Mouse (Mus musculus): Measurements from ENCODE around the gene Olfr1221. TPM values are rescaled to one million over a fixed set of nuclear protein-coding genes. Genes with fewer than 3 reads are reported as not detected.
"Not testable (repeated sequence)": the region's sequence is repeated elsewhere in the genome, so short reads cannot be mapped to it uniquely, and the experiment has no call there.

Gene Olfr1221
- polyA plus RNA-seq (2014; fragmentation: Nextera tagmentation; extraction: Ambion mirVana): not detected in 2 replicates

DNA sequence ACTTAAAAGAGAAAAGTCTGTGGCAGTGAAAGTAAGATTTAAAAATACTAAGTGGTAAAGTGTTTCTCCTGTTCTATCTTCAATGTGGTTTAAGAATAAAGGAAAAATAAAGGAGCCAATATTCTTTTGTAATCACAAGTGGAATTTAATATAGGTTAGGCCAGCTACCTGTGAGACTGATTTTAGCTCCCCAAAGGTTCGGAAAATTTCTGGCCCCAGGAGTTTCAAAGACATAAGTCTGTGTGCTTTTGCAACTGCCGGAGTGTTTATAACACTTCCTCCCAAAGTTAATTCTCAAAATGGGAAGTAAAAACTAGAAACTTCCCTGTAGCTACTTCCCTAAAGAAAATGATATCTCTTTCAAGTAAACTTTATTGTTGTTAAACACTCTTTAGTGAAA lies at the start of gene Olfr1221:
Olfr1221 (minus strand) TSS at position 101 of the 400 bp plus-strand sequence.
- Histone ChIP-seq H3K9me3 (replicated peaks; ENCODE audit: control insufficient read depth, low read length) (no peaks in the 10 kb centered on the region), H3K4me1 (ENCODE audit: control insufficient read depth, insufficient read depth, low read length) (no peaks in the 10 kb centered on the region), H3K27me3 (ENCODE audit: control insufficient read depth, insufficient read depth, low read length) (no peaks in the 10 kb centered on the region), H3K9ac (ENCODE audit: low read depth, low read length) (no peak within 1 kb of the TSS), H3K36me3 (ENCODE audit: control insufficient read depth, insufficient read depth, low read length) (no peaks in the 10 kb centered on the region), H3K27ac (ENCODE audit: low read depth, low read length) (no peak within 1 kb of the TSS), H3K4me2 (no peak within 1 kb of the TSS), H3K4me3 (ENCODE audit: low read depth, low read length) (no peak within 1 kb of the TSS)
- no peak for ATAC-seq (replicated peaks; ENCODE audit: insufficient number of reproducible peaks, low FRiP score, low TSS enrichment)
- WGBS (ENCODE audit: insufficient replicate concordance): 88% methylated on average over 2 of the region's 2 CpGs

- H3K4me3 ChIP-seq (ENCODE audit: low read depth, low read length); ATAC-seq (replicated peaks; ENCODE audit: insufficient number of reproducible peaks, low FRiP score, low TSS enrichment); H3K27ac ChIP-seq (ENCODE audit: low read depth, low read length); H3K4me2 ChIP-seq; H3K4me1 ChIP-seq (ENCODE audit: control insufficient read depth, insufficient read depth, low read length); H3K9ac ChIP-seq (ENCODE audit: low read depth, low read length); H3K27me3 ChIP-seq (ENCODE audit: control insufficient read depth, insufficient read depth, low read length); H3K36me3 ChIP-seq (ENCODE audit: control insufficient read depth, insufficient read depth, low read length); H3K9me3 ChIP-seq (replicated peaks; ENCODE audit: control insufficient read depth, low read length): not testable (repeated sequence)
- WGBS (ENCODE audit: insufficient replicate concordance): 75% methylated on average over 4 of the region's 4 CpGs
These were observed 47.6 kb upstream of the Olfr1221 start for GRCm38 (mm10) chr2:89164711-89165110.

DNA sequence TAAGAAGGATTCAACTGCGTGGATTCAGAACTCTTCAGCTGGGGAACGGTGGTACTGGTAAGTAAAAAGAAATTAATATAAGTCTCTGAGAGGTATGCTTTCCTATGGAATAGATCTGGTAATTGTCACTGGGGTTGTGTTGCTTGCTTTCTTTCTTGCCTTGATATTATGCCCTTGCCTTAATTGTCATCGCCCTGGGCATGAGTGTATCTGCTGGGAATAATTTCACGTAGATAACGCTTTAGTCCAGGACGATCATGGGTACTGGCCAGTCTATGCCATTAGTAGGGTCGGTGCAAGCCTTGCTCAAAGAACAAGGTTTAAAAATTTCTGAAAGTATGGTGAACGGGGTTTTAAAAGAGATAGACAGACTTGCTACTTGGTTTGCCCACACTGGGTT lies 46.9 kb upstream of the Olfr1221 start, which contains the start of gene Olfr1224-ps1:
Olfr1224-ps1 (minus strand) TSS at position 101 of the 400 bp plus-strand sequence.
- not testable (repeated sequence) for H3K27ac ChIP-seq (ENCODE audit: low read depth, low read length); H3K4me1 ChIP-seq (ENCODE audit: control insufficient read depth, insufficient read depth, low read length); H3K4me3 ChIP-seq (ENCODE audit: low read depth, low read length); ATAC-seq (replicated peaks; ENCODE audit: insufficient number of reproducible peaks, low FRiP score, low TSS enrichment); H3K36me3 ChIP-seq (ENCODE audit: control insufficient read depth, insufficient read depth, low read length); H3K27me3 ChIP-seq (ENCODE audit: control insufficient read depth, insufficient read depth, low read length); H3K4me2 ChIP-seq; H3K9ac ChIP-seq (ENCODE audit: low read depth, low read length); H3K9me3 ChIP-seq (replicated peaks; ENCODE audit: control insufficient read depth, low read length)
- WGBS (ENCODE audit: insufficient replicate concordance): 86% methylated on average over 8 of the region's 8 CpGs

DNA sequence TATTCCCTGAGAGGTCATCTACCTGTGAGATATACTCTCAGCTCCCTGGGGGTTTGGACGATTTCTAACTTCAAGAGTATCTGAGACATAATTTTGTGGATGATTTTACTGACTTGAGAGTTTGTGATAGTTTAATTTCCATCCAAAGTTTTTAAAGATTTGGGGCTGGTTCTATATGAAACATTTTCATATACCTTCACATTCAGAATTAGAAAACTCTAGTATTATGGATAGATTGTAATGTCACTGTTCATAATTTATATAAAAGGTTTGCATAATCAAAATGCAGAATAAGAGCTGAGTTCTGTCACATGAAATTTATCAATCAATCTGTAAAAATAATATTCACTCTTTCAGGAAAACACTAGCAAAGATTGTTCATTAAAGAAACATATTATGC lies 34.4 kb upstream of the Olfr1221 start, which contains the start of gene Olfr1223:
Olfr1223 (minus strand) TSS at position 101 of the 400 bp plus-strand sequence.
- Histone ChIP-seq H3K27ac (ENCODE audit: low read depth, low read length) (no peak within 1 kb of the TSS), H3K36me3 (ENCODE audit: control insufficient read depth, insufficient read depth, low read length) (no peaks in the 10 kb centered on the region), H3K9me3 (replicated peaks; ENCODE audit: control insufficient read depth, low read length) (no peaks in the 10 kb centered on the region), H3K27me3 (ENCODE audit: control insufficient read depth, insufficient read depth, low read length) (no peaks in the 10 kb centered on the region), H3K4me2 (no peak within 1 kb of the TSS), H3K9ac (ENCODE audit: low read depth, low read length) (no peak within 1 kb of the TSS), H3K4me1 (ENCODE audit: control insufficient read depth, insufficient read depth, low read length) (no peaks in the 10 kb centered on the region), H3K4me3 (ENCODE audit: low read depth, low read length) (no peak within 1 kb of the TSS)
- no peak for ATAC-seq (replicated peaks; ENCODE audit: insufficient number of reproducible peaks, low FRiP score, low TSS enrichment)
- 65% methylated on average over 1 of the region's 1 CpGs for WGBS (ENCODE audit: insufficient replicate concordance)

- 37% methylated on average over 3 of the region's 3 CpGs for WGBS (ENCODE audit: insufficient replicate concordance)
These were observed 15.9 kb upstream of the Olfr1221 start, which contains the start of gene Olfr1222 for GRCm38 (mm10) chr2:89132954-89133353. Olfr1222 (minus strand) TSS chr2:89133054.

GRCm38 (mm10) chr2:89106735-89107134 lies 10.3 kb downstream of the Olfr1221 start, which contains the start of gene Olfr1220:
Olfr1220 (minus strand) TSS chr2:89106835.
- H3K9me3 ChIP-seq (replicated peaks; ENCODE audit: control insufficient read depth, low read length): no peaks in the 10 kb centered on the region
- H3K9ac ChIP-seq (ENCODE audit: low read depth, low read length): no peak within 1 kb of the TSS
- no peaks in the 10 kb centered on the region for H3K27me3 ChIP-seq (ENCODE audit: control insufficient read depth, insufficient read depth, low read length)
- no peak for ATAC-seq (replicated peaks; ENCODE audit: insufficient number of reproducible peaks, low FRiP score, low TSS enrichment)
- H3K27ac ChIP-seq (ENCODE audit: low read depth, low read length): no peak within 1 kb of the TSS
- H3K4me2 ChIP-seq: no peak within 1 kb of the TSS
- no peaks in the 10 kb centered on the region for H3K4me1 ChIP-seq (ENCODE audit: control insufficient read depth, insufficient read depth, low read length)
- H3K36me3 ChIP-seq (ENCODE audit: control insufficient read depth, insufficient read depth, low read length): no peaks in the 10 kb centered on the region
- no peak within 1 kb of the TSS for H3K4me3 ChIP-seq (ENCODE audit: low read depth, low read length)
- 74% methylated on average over 3 of the region's 3 CpGs for WGBS (ENCODE audit: insufficient replicate concordance)

More at GRCm38 (mm10) chr2:89132954-89133353, 15.9 kb upstream of the Olfr1221 start, which contains the start of gene Olfr1222:
- Histone ChIP-seq H3K27me3 (ENCODE audit: control insufficient read depth, insufficient read depth, low read length) (no peaks in the 10 kb centered on the region), H3K4me2 (no peak within 1 kb of the TSS), H3K9ac (ENCODE audit: low read depth, low read length) (no peak within 1 kb of the TSS), H3K9me3 (replicated peaks; ENCODE audit: control insufficient read depth, low read length) (no peaks in the 10 kb centered on the region), H3K27ac (ENCODE audit: low read depth, low read length) (no peak within 1 kb of the TSS), H3K4me3 (ENCODE audit: low read depth, low read length) (no peak within 1 kb of the TSS), H3K36me3 (ENCODE audit: control insufficient read depth, insufficient read depth, low read length) (no peaks in the 10 kb centered on the region), H3K4me1 (ENCODE audit: control insufficient read depth, insufficient read depth, low read length) (no peaks in the 10 kb centered on the region)
- no peak for ATAC-seq (replicated peaks; ENCODE audit: insufficient number of reproducible peaks, low FRiP score, low TSS enrichment)

- no peaks in the 10 kb centered on the region for H3K36me3 ChIP-seq (ENCODE audit: control insufficient read depth, insufficient read depth, low read length)
- H3K4me1 ChIP-seq (ENCODE audit: control insufficient read depth, insufficient read depth, low read length): no peaks in the 10 kb centered on the region
- no peak overlapping the region for H3K9ac ChIP-seq (ENCODE audit: low read depth, low read length)
- no peak overlapping the region for H3K4me3 ChIP-seq (ENCODE audit: low read depth, low read length)
- H3K4me2 ChIP-seq: no peak overlapping the region
- no peak for ATAC-seq (replicated peaks; ENCODE audit: insufficient number of reproducible peaks, low FRiP score, low TSS enrichment)
- H3K9me3 ChIP-seq (replicated peaks; ENCODE audit: control insufficient read depth, low read length): no peaks in the 10 kb centered on the region
- no peaks in the 10 kb centered on the region for H3K27me3 ChIP-seq (ENCODE audit: control insufficient read depth, insufficient read depth, low read length)
- no peak overlapping the region for H3K27ac ChIP-seq (ENCODE audit: low read depth, low read length)
These were observed 11.4 kb downstream of the Olfr1221 start for GRCm38 (mm10) chr2:89105651-89106050.

DNA sequence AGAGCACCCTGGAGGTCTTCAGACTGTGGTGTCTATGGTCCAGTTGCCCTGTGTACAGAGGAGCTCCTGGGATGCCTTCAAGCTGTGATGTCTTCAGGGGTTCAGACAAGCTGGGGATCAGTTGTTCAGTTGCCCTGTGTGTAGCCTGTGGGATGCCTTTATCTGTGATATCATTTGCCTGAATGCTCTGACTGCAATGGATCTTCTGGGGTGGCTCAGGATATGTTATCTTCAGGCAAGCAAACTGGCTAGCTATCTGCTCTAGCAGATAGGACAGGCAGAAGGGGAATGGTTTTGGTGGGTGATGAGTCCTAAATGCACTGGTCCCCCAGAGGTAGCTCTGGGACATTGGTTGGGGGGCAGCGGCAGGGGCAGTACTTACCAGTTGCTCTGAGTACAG lies 23.2 kb downstream of the Olfr1221 start:
- no peak for ATAC-seq (replicated peaks; ENCODE audit: insufficient number of reproducible peaks, low FRiP score, low TSS enrichment)
- Histone ChIP-seq H3K4me1 (ENCODE audit: control insufficient read depth, insufficient read depth, low read length) (no peaks in the 10 kb centered on the region), H3K36me3 (ENCODE audit: control insufficient read depth, insufficient read depth, low read length) (no peaks in the 10 kb centered on the region), H3K27ac (ENCODE audit: low read depth, low read length) (no peak overlapping the region), H3K9me3 (replicated peaks; ENCODE audit: control insufficient read depth, low read length) (no peaks in the 10 kb centered on the region), H3K4me3 (ENCODE audit: low read depth, low read length) (no peak overlapping the region), H3K9ac (ENCODE audit: low read depth, low read length) (no peak overlapping the region), H3K4me2 (no peak overlapping the region), H3K27me3 (ENCODE audit: control insufficient read depth, insufficient read depth, low read length) (no peaks in the 10 kb centered on the region)
- WGBS (ENCODE audit: insufficient replicate concordance): 88% methylated on average over 1 of the region's 1 CpGs

- H3K9me3 ChIP-seq (replicated peaks; ENCODE audit: control insufficient read depth, low read length): no peaks in the 10 kb centered on the region
- H3K9ac ChIP-seq (ENCODE audit: low read depth, low read length): no peak within 1 kb of the TSS
- no peaks in the 10 kb centered on the region for H3K27me3 ChIP-seq (ENCODE audit: control insufficient read depth, insufficient read depth, low read length)
- no peak for ATAC-seq (replicated peaks; ENCODE audit: insufficient number of reproducible peaks, low FRiP score, low TSS enrichment)
- H3K4me1 ChIP-seq (ENCODE audit: control insufficient read depth, insufficient read depth, low read length): no peaks in the 10 kb centered on the region
- H3K4me2 ChIP-seq: no peak within 1 kb of the TSS
- H3K4me3 ChIP-seq (ENCODE audit: low read depth, low read length): no peak within 1 kb of the TSS
- 63% methylated on average over 1 of the region's 1 CpGs for WGBS (ENCODE audit: insufficient replicate concordance)
- no peaks in the 10 kb centered on the region for H3K36me3 ChIP-seq (ENCODE audit: control insufficient read depth, insufficient read depth, low read length)
- H3K27ac ChIP-seq (ENCODE audit: low read depth, low read length): no peak within 1 kb of the TSS
These were observed 33.7 kb downstream of the Olfr1221 start, which contains the start of gene Olfr1219 for GRCm38 (mm10) chr2:89083413-89083812. Olfr1219 (minus strand) TSS chr2:89083513.
